Mouse (Mus musculus) retina, embryonic 14.5 days (tissue): Measurements from ENCODE around the gene Tmsb15a.
"Not testable (repeated sequence)": the region's sequence is repeated elsewhere in the genome, so short reads cannot be mapped to it uniquely, and the experiment has no call there.

ENCODE experiments used
- DNase-seq: peaks from one replicate; pipeline ENCODE4 v3.0.0-alpha.2; 2015; ENCODE audit warnings: low spot score

Tmsb15a gene

GRCm38 (mm10) chrX:135725161-135725560 is at the start of gene Tmsb15a:
TSS of gene Tmsb15a (minus strand) at chrX:135725261.
- DNase-seq = no peak

GRCm38 (mm10) chrX:135768565-135768964 is 43.5 kb upstream of the Tmsb15a start:
- DNase-seq = no peak

GRCm38 (mm10) chrX:135768043-135768548 is 43.0 kb upstream of the Tmsb15a start:
- no peak for DNase-seq

- peak; percentile 61 for DNase-seq
These were observed 36.6 kb upstream of the Tmsb15a start for GRCm38 (mm10) chrX:135761707-135762106.

GRCm38 (mm10) chrX:135752832-135753231 is 27.8 kb upstream of the Tmsb15a start:
- DNase-seq = peak; percentile 81

- DNase-seq = not testable (repeated sequence)
These were observed 20.3 kb upstream of the Tmsb15a start for GRCm38 (mm10) chrX:135745376-135745775.

DNA sequence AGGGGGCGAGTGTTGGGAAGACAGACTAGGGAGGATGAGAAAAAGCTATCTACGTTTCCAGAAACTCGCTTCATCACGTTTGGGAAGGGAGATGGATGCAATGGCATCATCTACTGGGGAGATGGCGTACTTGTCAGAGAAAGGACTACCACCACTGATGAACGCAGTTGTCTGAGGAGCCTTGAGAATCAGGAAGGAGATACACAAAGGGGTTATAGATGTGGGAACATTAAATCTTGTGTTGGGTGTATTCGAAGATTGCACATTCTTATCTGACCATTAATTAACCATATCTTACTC is 17.9 kb upstream of the Tmsb15a start:
- DNase-seq = no peak

DNA sequence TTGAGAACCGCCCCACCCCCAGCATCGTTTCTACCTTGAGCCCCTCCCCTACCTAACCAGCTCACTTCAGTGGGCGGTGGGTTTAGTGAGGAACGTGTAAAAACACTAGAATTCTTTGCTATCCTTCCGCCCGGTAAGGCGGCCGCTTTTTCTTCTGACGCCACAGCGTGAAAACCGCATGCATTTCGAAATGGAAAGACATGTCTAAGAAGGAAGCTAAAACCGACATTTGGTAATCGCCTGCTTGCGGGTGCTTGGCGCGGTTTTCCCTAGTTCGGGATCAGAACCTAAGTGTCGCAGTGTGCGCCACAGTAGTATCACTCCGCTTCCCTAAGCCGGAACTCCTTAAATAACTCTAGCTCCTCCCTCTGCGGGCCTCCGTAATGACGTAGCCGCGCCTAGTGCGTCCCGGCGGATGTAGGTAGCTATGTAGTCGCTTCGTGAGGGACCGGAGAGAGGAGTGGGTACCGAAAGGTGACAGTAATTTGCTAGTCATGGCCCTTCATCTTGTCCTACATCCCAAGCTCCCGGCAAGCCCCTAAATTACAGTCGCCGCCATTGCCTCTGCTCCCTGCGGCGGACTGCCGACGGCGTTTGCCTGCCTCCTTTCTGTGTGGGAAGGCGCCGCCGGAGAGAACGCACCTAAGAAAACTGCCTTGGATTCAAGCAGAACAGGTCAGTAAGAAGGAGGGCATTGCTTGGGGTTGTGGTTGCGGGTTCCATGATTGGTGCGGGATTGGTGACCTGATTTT is 17.4 kb upstream of the Tmsb15a start, which contains the start of the genes Armcx5 and Gprasp1:
Gene Armcx5, plus strand, starts transcription at position 430 of the 752 bp plus-strand sequence.
Gene Gprasp1, plus strand, starts transcription at position 430 of the 752 bp plus-strand sequence.
- peak; percentile 89 for DNase-seq

GRCm38 (mm10) chrX:135738730-135739520 is 13.9 kb upstream of the Tmsb15a start:
- DNase-seq = no peak

DNA sequence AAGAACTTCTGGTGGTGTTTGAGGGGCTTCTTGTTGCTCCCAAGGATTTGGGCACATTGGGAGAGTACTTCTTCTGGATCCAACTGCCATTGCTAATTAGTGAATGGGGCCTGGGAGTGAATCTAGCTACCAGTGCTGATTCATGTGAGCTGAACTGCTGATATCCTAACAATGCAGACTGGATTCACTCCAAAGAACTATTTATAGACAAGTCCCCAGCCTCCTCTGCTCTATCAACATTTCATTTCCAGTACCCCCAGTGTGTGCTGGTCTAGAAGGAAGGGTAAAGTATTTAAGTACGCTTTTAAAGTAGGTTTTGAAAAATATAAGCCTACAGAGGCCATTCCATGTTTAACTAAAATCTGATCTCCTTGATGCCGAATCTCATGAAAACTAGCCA is 12.2 kb downstream of the Tmsb15a start:
- DNase-seq = no peak

- no peak for DNase-seq
These were observed 20.7 kb downstream of the Tmsb15a start for GRCm38 (mm10) chrX:135704349-135704748.

DNA sequence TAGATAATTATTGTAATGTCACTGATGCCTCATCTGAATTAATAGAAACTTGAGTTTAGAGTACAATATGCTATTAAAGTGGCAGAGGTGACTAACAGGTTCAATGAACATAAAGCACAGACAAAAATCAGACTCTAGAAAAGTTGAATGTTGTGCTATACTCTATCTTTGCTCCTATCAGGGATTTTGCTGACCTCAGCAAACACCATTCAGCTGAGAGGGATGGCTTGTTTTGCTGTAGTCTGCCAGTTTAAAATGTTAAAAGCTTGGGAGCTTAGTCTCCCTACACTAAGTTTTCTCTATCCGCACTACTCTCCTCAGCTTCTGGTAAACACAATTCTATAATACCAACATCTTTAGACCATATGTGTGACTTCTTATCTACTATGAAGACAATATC is 21.9 kb downstream of the Tmsb15a start:
- DNase-seq = no peak

- no peak for DNase-seq
These were observed 31.4 kb downstream of the Tmsb15a start, which contains the start of gene Tcp11x2 for GRCm38 (mm10) chrX:135693633-135694032. TSS of gene Tcp11x2 (minus strand) at chrX:135693790.

DNA sequence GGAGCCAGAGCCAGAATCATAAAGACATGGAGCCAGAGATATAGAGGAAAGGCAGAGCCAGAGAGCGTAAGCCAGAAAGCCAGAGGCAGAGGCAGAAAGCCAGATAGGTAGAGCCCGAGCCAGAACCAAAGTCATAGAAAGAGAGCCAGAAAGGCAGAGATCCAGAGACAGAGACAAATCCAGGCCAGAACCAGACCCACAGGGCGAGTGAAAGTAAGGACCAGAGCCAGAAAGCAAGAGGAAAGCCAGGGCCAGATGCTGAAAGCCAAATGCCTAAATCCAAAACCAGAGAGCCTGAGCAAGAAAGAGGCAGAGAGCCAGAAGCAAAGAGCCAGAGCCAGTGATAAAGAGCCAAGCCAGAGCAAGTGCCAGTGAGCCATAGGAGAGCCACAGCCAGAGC is 37.3 kb downstream of the Tmsb15a start:
- no peak for DNase-seq

DNA sequence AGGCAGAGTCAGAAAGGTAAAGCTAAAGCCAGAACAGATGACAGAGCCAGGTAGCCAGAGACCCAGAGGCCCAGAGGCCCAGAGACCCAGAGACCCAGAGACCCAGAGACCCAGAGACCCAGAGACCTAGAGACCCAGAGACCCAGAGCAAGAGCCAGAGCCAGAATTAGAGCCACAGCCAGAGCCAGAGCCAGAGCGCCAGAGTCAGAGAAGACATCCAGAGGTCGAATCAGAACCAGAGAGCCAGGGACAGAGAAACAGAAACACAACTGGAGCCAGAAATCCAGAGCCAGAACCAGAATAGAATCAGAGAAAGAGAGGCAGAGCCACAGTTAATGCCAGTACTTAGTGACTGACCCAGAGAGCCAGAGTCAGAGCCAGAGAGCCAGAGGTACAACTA is 43.2 kb downstream of the Tmsb15a start:
- no peak for DNase-seq
